Mouse (Mus musculus): Measurements from ENCODE around the gene Inf2. TPM values are rescaled to one million over a fixed set of nuclear protein-coding genes. Genes with fewer than 3 reads are reported as not detected.

Gene Inf2
- polyA plus RNA-seq, 1 experiment: 2.9 TPM

DNA sequence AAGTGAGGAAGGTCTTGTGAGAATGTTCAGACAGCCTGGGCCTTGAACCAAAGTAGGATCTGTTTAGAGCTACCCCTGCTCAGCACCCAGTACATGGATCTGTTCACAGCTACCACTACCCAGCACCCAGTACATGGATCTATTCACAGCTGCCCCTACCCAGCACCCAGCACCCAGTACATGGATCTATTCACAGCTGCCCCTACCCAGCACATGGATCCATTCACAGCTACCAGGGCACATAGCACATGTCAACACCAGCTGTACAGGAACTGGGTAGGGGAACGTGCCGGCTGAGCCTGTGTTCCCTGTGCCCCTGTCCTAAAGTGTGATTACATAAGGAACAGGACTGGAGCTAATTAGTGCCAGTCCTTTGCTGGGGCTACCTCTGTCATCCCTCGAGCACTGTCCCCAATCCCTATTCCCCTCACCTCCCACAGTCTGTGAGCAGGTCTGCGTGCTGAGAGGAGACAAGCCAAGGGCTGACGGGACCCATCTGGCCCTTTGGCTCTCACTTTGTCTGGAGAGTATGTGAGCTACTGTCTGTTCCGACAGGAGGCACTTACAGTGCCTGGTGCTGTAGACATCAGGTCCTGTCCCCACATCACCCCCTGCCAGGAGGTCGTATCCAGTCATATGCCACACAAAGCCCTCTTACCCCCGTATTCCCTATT lies 2.1 kb downstream of the Inf2 start:
- H3K4me1 ChIP-seq (ENCODE audit: control insufficient read depth, insufficient read depth, low read length): peaks cover 22% of the 10 kb centered on the region
- H3K36me3 ChIP-seq (ENCODE audit: control insufficient read depth, insufficient read depth, low read length): no peaks in the 10 kb centered on the region
- H3K27me3 ChIP-seq (ENCODE audit: control insufficient read depth, insufficient read depth, low read length): no peaks in the 10 kb centered on the region
- no peak overlapping the region for H3K27ac ChIP-seq (ENCODE audit: control insufficient read depth, insufficient read depth, low read depth, low read length)
- no peak overlapping the region for H3K4me3 ChIP-seq (ENCODE audit: control insufficient read depth, low read depth, low read length)
- TF ChIP-seq CTCF (IDR thresholded peaks at IDR 0.05; ENCODE audit: control insufficient read depth, insufficient read depth, insufficient replicate concordance, low read depth, low read length) (no peak), POLR2A (IDR thresholded peaks at IDR 0.05; ENCODE audit: control insufficient read depth, low read depth, low read length) (no peak)

DNA sequence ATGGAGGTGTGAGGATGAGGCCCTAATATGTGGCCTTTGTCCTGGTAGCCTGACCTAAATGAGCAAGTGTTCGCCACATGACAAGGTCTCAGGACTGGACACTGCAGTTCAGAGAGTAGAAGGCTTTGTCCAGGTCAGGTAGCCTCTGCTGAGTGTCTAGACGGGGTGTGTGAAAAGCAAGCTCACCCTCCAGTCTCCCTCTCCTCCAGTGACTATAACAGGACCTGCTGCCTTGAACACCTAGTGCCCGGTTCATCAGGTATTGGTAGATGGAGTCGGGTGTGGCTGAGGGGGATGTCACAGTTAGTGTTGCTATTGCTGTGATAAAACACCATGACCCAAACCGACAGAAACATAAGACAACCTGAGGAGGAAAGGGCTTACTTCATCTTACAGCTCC lies 2.7 kb downstream of the Inf2 start:
- H3K4me3 ChIP-seq (ENCODE audit: control insufficient read depth, low read depth, low read length): no peak overlapping the region
- H3K27me3 ChIP-seq (ENCODE audit: control insufficient read depth, insufficient read depth, low read length): no peaks in the 10 kb centered on the region
- H3K36me3 ChIP-seq (ENCODE audit: control insufficient read depth, insufficient read depth, low read length): no peaks in the 10 kb centered on the region
- H3K27ac ChIP-seq (ENCODE audit: control insufficient read depth, insufficient read depth, low read depth, low read length): no peak overlapping the region
- TF ChIP-seq POLR2A (IDR thresholded peaks at IDR 0.05; ENCODE audit: control insufficient read depth, low read depth, low read length): no peak
- no peak for TF ChIP-seq CTCF (IDR thresholded peaks at IDR 0.05; ENCODE audit: control insufficient read depth, insufficient read depth, insufficient replicate concordance, low read depth, low read length)
- peaks cover 22% of the 10 kb centered on the region for H3K4me1 ChIP-seq (ENCODE audit: control insufficient read depth, insufficient read depth, low read length)

DNA sequence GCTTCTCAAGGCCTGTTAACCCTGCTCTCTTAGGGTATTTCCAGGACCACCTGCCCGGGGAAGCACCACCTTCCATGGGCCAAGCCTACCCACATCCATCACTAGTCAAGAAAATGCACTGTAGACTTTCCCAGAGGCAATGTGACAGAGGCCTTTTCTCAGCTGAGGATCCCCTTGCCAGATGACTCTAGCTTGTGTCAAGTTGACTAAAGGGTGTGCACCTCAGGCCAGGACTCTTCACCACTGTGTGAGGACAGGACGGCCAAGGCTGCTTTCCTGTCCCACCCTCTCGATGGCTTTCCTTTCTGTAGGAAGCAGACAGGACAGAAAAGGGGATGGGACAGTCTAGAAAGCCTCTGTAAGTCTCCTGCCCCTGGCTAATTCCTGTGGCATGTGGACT lies 3.1 kb downstream of the Inf2 start:
- H3K27ac ChIP-seq (ENCODE audit: control insufficient read depth, insufficient read depth, low read depth, low read length): no peak overlapping the region
- H3K27me3 ChIP-seq (ENCODE audit: control insufficient read depth, insufficient read depth, low read length): no peaks in the 10 kb centered on the region
- TF ChIP-seq POLR2A (IDR thresholded peaks at IDR 0.05; ENCODE audit: control insufficient read depth, low read depth, low read length) (no peak), CTCF (IDR thresholded peaks at IDR 0.05; ENCODE audit: control insufficient read depth, insufficient read depth, insufficient replicate concordance, low read depth, low read length) (no peak)
- no peaks in the 10 kb centered on the region for H3K36me3 ChIP-seq (ENCODE audit: control insufficient read depth, insufficient read depth, low read length)
- no peak overlapping the region for H3K4me3 ChIP-seq (ENCODE audit: control insufficient read depth, low read depth, low read length)
- peaks cover 22% of the 10 kb centered on the region for H3K4me1 ChIP-seq (ENCODE audit: control insufficient read depth, insufficient read depth, low read length)

DNA sequence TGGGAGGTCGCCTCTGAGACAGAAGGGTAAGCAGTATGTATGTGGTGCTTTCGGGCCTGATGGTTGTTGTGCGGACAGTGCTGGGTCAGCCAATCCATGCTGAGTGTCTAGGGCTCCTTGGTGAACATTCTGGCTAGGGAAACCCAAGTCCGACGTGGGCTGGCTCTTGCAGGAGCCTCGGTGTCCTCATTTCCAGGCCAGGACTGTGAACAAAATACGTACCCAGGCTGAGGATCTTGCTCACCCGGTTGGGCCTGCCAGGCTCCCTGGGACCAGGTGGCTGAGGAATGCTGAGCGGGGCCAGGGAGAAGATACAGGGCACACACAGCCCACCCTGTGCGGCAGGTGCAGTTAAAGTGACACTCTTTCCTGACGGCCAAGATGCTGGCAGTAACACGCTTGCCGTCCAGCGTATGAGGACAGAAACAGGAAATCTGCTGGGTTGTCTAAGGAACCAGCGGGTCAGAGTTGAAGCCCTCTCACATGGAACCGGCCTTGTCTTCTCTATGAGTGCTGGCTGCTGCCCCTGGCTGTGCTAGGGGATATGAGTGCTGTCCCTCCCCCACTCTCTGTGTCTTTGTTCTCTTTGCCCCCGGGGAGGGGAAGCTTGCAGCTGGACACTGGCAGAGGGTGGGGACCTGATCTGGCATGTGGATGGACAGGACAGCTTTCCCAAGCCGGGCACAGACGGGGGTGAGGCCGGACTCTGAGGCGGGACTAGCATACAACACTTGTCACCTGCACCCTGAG lies 4.6 kb downstream of the Inf2 start:
- no peak for TF ChIP-seq POLR2A (IDR thresholded peaks at IDR 0.05; ENCODE audit: control insufficient read depth, low read depth, low read length)
- no peak for TF ChIP-seq CTCF (IDR thresholded peaks at IDR 0.05; ENCODE audit: control insufficient read depth, insufficient read depth, insufficient replicate concordance, low read depth, low read length)
- Histone ChIP-seq H3K27ac (ENCODE audit: control insufficient read depth, insufficient read depth, low read depth, low read length) (no peak overlapping the region), H3K4me3 (ENCODE audit: control insufficient read depth, low read depth, low read length) (no peak overlapping the region), H3K36me3 (ENCODE audit: control insufficient read depth, insufficient read depth, low read length) (no peaks in the 10 kb centered on the region), H3K4me1 (ENCODE audit: control insufficient read depth, insufficient read depth, low read length) (peaks cover 14% of the 10 kb centered on the region), H3K27me3 (ENCODE audit: control insufficient read depth, insufficient read depth, low read length) (no peaks in the 10 kb centered on the region)

DNA sequence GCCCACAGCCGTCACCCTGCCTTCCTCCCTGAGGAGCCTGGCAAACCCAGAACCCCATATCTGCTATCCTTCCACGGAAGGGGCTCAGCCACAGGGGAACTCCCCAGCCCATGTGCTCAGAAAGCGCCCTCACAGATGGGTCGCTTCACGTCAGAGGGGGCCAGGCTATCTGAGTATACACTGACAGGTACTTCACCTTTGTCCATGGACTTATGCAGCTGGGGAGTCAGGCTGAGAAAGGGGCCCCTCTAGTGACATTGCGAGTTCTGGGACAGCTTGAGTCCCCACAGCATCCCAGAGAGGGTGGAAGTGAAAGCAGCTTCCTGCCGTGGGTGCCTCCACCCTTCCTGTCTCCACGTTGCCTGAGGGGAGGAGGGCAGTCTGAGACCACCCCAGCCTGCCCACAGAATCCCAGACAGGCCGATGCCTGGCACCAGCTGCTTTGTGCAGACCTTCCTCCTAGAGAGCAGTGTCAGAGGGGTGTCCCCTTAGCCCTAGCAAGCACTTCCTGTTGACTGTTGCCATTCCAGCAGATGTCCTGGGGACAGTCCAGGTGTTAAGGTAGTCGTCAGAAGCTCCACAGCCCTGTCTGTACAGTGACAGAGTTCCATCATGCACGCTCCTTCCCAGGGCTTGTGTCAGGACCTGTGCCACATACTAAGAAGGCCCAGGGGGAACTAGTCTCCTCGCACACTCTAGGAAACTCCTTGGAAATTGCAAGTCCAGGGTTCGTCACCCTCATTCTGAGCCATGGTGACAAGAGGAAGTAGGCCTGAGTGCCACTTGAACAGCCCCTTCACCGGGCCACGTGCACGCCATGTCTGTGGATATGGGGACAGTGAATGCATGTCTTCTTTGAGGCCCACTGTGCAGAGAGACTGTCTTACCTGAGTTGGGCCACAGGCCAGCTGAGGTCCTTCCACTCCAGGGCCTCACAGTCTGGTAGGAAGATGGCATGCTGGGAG lies 5.6 kb downstream of the Inf2 start:
- no peaks in the 10 kb centered on the region for H3K36me3 ChIP-seq (ENCODE audit: control insufficient read depth, insufficient read depth, low read length)
- H3K4me3 ChIP-seq (ENCODE audit: control insufficient read depth, low read depth, low read length): no peak overlapping the region
- H3K4me1 ChIP-seq (ENCODE audit: control insufficient read depth, insufficient read depth, low read length): peaks cover 6% of the 10 kb centered on the region; the same call in 1 of the 2 replicates
- H3K27ac ChIP-seq (ENCODE audit: control insufficient read depth, insufficient read depth, low read depth, low read length): no peak overlapping the region
- TF ChIP-seq CTCF (IDR thresholded peaks at IDR 0.05; ENCODE audit: control insufficient read depth, insufficient read depth, insufficient replicate concordance, low read depth, low read length): no peak
- TF ChIP-seq POLR2A (IDR thresholded peaks at IDR 0.05; ENCODE audit: control insufficient read depth, low read depth, low read length): no peak
- no peaks in the 10 kb centered on the region for H3K27me3 ChIP-seq (ENCODE audit: control insufficient read depth, insufficient read depth, low read length)

DNA sequence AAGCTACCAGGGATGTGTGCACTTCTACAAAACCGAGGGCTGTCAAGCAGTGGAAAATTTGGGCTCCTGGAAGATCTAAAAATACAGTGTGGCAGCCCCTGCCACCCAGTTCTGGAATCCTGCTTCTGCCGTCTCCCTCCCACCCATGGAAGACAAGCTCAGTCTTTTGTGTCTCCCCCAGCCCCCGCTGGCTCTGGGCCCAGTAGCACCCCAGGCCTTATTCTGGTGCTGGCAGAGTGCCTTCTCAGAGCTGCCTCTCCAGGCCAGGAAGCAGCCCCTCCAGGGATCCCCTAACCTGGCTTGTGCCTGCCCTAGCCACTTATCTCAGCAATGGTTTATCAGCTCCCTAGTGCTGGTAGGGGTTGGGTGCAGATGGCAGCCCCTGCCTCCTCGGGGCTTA lies 6.4 kb downstream of the Inf2 start:
- Histone ChIP-seq H3K27ac (ENCODE audit: control insufficient read depth, insufficient read depth, low read depth, low read length) (no peak overlapping the region), H3K27me3 (ENCODE audit: control insufficient read depth, insufficient read depth, low read length) (no peaks in the 10 kb centered on the region), H3K4me3 (ENCODE audit: control insufficient read depth, low read depth, low read length) (no peak overlapping the region), H3K36me3 (ENCODE audit: control insufficient read depth, insufficient read depth, low read length) (no peaks in the 10 kb centered on the region), H3K4me1 (ENCODE audit: control insufficient read depth, insufficient read depth, low read length) (peaks cover 2% of the 10 kb centered on the region; the same call in 1 of the 2 replicates)
- no peak for TF ChIP-seq CTCF (IDR thresholded peaks at IDR 0.05; ENCODE audit: control insufficient read depth, insufficient read depth, insufficient replicate concordance, low read depth, low read length)
- TF ChIP-seq POLR2A (IDR thresholded peaks at IDR 0.05; ENCODE audit: control insufficient read depth, low read depth, low read length): no peak

DNA sequence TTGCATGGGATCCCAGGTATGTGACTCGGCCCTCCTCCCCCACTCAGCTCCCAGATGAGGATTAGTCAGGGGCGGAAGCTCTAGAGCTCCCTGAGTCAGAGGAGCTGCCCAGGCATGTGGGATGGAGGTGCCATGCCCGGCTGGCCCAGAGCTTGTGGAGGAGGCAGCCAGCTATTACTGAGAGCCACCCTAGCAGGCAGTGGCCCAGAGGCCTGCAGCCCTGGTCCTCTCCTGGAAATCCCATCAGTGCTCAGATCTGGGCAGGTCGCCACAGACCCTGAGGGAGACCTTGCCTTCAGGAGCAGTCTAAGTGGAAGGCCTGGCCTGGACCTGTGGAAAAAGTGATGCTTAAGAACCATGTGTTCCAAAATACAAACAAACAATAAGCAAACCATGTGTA lies 7.0 kb downstream of the Inf2 start:
- no peak overlapping the region for H3K4me3 ChIP-seq (ENCODE audit: control insufficient read depth, low read depth, low read length)
- H3K4me1 ChIP-seq (ENCODE audit: control insufficient read depth, insufficient read depth, low read length): peaks cover 2% of the 10 kb centered on the region; the same call in 1 of the 2 replicates
- H3K36me3 ChIP-seq (ENCODE audit: control insufficient read depth, insufficient read depth, low read length): no peaks in the 10 kb centered on the region
- TF ChIP-seq POLR2A (IDR thresholded peaks at IDR 0.05; ENCODE audit: control insufficient read depth, low read depth, low read length) (no peak), CTCF (IDR thresholded peaks at IDR 0.05; ENCODE audit: control insufficient read depth, insufficient read depth, insufficient replicate concordance, low read depth, low read length) (no peak)
- H3K27ac ChIP-seq (ENCODE audit: control insufficient read depth, insufficient read depth, low read depth, low read length): no peak overlapping the region
- no peaks in the 10 kb centered on the region for H3K27me3 ChIP-seq (ENCODE audit: control insufficient read depth, insufficient read depth, low read length)
